18 mouse cellular contexts compared by ENCODE assay signal in genomic region chr11:5734323-5734722, GRCm38 (mm10). TPM values are rescaled to one million over a fixed set of nuclear protein-coding genes. Genes with fewer than 3 reads are reported as not detected.
DNase-seq lines count a peak whose midpoint lies in the region; TF ChIP-seq lines count a peak whose summit lies in the region.
"Had no signal": no experiment of that assay in that cellular context is flagged by ENCODE, and none has a peak within 500 bp of the region (broad histone marks: within the 10 kb centered on the region; RNA-seq: fewer than 3 reads in every experiment).

No protein-coding gene starts in this region.

- WGBS in heart, embryonic 10.5 days = 90% methylated on average over 4 of the region's 4 CpGs

- peak; percentile 90 for DNase-seq in heart, adult 11 months
- DNase-seq in heart, embryonic 10.5 days (ENCODE audit: low spot score) = no peak
- peak; percentile 11 for DNase-seq in lung, postnatal 25 days (ENCODE audit: low spot score)
- no peak for DNase-seq in lung, postnatal 4 days
- DNase-seq in R1 (ENCODE audit: low read depth, low spot score) = peak; percentile 47
- no peak for DNase-seq in liver
- DNase-seq: cerebellum, adult 9-11 months; right cerebral cortex, postnatal 14 days had no signal

- no peaks in the 10 kb centered on the region for H3K27me3 ChIP-seq in heart, embryonic 10.5 days (ENCODE audit: insufficient read depth, poor library complexity, severe bottlenecking)
- H3K27me3 ChIP-seq in myocyte (ENCODE audit: control insufficient read depth, insufficient read depth, insufficient read length) = no peaks in the 10 kb centered on the region
- H3K27me3 ChIP-seq: limb, embryonic 13.5 days; lung, embryonic 15.5 days; midbrain, embryonic 15.5 days; neural tube, embryonic 15.5 days had no signal

- no peak for TF ChIP-seq POLR2A in myocyte (IDR thresholded peaks at IDR 0.05; ENCODE audit: insufficient read length, low read depth)

- H3K79me2 ChIP-seq in myocyte (ENCODE audit: control insufficient read depth, insufficient read depth) = peaks cover 90% of the 10 kb centered on the region

- H3K9me3 ChIP-seq in heart, embryonic 10.5 days = no peaks in the 10 kb centered on the region
- H3K9me3 ChIP-seq: hindbrain, embryonic 10.5 days; limb, embryonic 13.5 days; lung, embryonic 15.5 days; midbrain, embryonic 15.5 days; neural tube, embryonic 15.5 days had no signal

- peak overlapping the region; percentile 28 for H3K4me2 ChIP-seq in myocyte (ENCODE audit: low read depth)
- H3K4me2 ChIP-seq: limb, embryonic 13.5 days; lung, embryonic 15.5 days; midbrain, embryonic 15.5 days; neural tube, embryonic 15.5 days had no signal

- H3K4me1 ChIP-seq in heart, embryonic 10.5 days = peaks cover 42% of the 10 kb centered on the region
- H3K4me1 ChIP-seq: midbrain, embryonic 15.5 days had no signal

- H3K4me3 ChIP-seq in heart, embryonic 10.5 days = no peak overlapping the region
- no peak overlapping the region for H3K4me3 ChIP-seq in myocyte
- H3K4me3 ChIP-seq: heart, adult 2 months; hindbrain, embryonic 10.5 days; limb, embryonic 13.5 days; lung, embryonic 15.5 days; midbrain, embryonic 15.5 days; neural tube, embryonic 15.5 days had no signal

- H3K27ac ChIP-seq in heart, embryonic 10.5 days = no peak overlapping the region
- H3K27ac ChIP-seq: heart, adult 2 months; hindbrain, embryonic 10.5 days; hindbrain, postnatal 0 days; liver, embryonic 14.5 days; lung, embryonic 15.5 days; midbrain, embryonic 15.5 days; neural tube, embryonic 15.5 days; stomach, postnatal 0 days had no signal

- H3K36me3 ChIP-seq in heart, embryonic 10.5 days = 0 out of 2 replicates have a peak, but pooled peaks cover 3% of the 10 kb centered on the region
- H3K36me3 ChIP-seq in myocyte (ENCODE audit: control insufficient read depth, insufficient read depth) = no peaks in the 10 kb centered on the region
- H3K36me3 ChIP-seq: hindbrain, embryonic 10.5 days; lung, embryonic 15.5 days; midbrain, embryonic 15.5 days; neural tube, embryonic 15.5 days had no signal

- H3ac ChIP-seq in myocyte (ENCODE audit: control insufficient read depth, insufficient read length) = no peak overlapping the region

TF ChIP-seq in myocyte, 11 proteins besides CTCF, POLR2A, EP300 and RAD21:
- no peak for TF ChIP-seq MYOD1 (IDR thresholded peaks at IDR 0.05; ENCODE audit: control insufficient read depth in 1 of 3, insufficient read length in 2 of 3, low read depth in 2 of 3)
- TF ChIP-seq TCF3 (IDR thresholded peaks at IDR 0.05; ENCODE audit: insufficient read length, low read depth) = no peak
- no peak for TF ChIP-seq POLR2AphosphoS2 (IDR thresholded peaks at IDR 0.05; ENCODE audit: insufficient read length, low read depth)
- TF ChIP-seq SRF (IDR thresholded peaks at IDR 0.05; ENCODE audit: control insufficient read depth, insufficient read length, low read depth) = no peak
- no peak for TF ChIP-seq REST (IDR thresholded peaks at IDR 0.05; ENCODE audit: insufficient read depth, insufficient read length)
- no peak for TF ChIP-seq CEBPB (IDR thresholded peaks at IDR 0.05; ENCODE audit: insufficient read depth, poor library complexity, severe bottlenecking)
- TF ChIP-seq E2F4 (IDR thresholded peaks at IDR 0.05; ENCODE audit: insufficient read depth) = no peak
- no peak for TF ChIP-seq MYOG (IDR thresholded peaks at IDR 0.05; ENCODE audit: control insufficient read depth in 1 of 3, insufficient read depth in 1 of 3, insufficient read length in 2 of 3, low read depth in 2 of 3)
- TF ChIP-seq TCF12 (IDR thresholded peaks at IDR 0.05; ENCODE audit: insufficient read depth, poor library complexity, severe bottlenecking) = no peak
- TF ChIP-seq MAX (IDR thresholded peaks at IDR 0.05; ENCODE audit: low read depth) = no peak
TF ChIP-seq in myocyte: peak in this region for 0.

RNA-seq across cellular contexts. Expression of gene Mrps24, which starts 18.8 kb away (rescaled TPM):
- 177 and 181 TPM in 2 replicates for polyA plus RNA-seq in heart, embryonic 10.5 days (2016; fragmentation: Nextera tagmentation; extraction: Ambion mirVana)
- 139 TPM for polyA plus RNA-seq in myocyte (2012; fragmentation: generic; extraction: Trizol)

RNA-seq across cellular contexts. Expression of gene Urgcp, which starts 27.9 kb away (rescaled TPM):
- polyA plus RNA-seq in heart, embryonic 10.5 days (2016; fragmentation: Nextera tagmentation; extraction: Ambion mirVana) = 21.3 and 29.9 TPM in 2 replicates
- polyA plus RNA-seq in myocyte (2012; fragmentation: generic; extraction: Trizol) = 21.3 TPM

RNA-seq across cellular contexts. Expression of gene Dbnl, which starts 54.0 kb away (rescaled TPM):
- polyA plus RNA-seq in heart, embryonic 10.5 days (2016; fragmentation: Nextera tagmentation; extraction: Ambion mirVana) = 101 and 114 TPM in 2 replicates
- polyA plus RNA-seq in myocyte (2012; fragmentation: generic; extraction: Trizol) = 71.0 TPM

Comparison
In these comparisons a context has a peak if more than half of its experiments do, and no peak if none do; other contexts are left out.
1. DNase-seq: peak in heart, adult 11 months (single experiment), lung, postnatal 25 days (single experiment) and R1 (single experiment); none in heart, embryonic 10.5 days (single experiment), lung, postnatal 4 days (0 of 2) and liver (single experiment).